Mouse (Mus musculus) midbrain, postnatal 0 days (tissue): ENCODE results near the gene Gfi1b. TPM values are rescaled to one million over a fixed set of nuclear protein-coding genes. Genes with fewer than 3 reads are reported as not detected.

Experiments used
- ATAC-seq: fragments of 200-750 bp; cut with Nextera tagmentation; 2 replicates; pipeline ENCODE4 v1.8.0; 2017; ENCODE audit warnings: moderate number of reproducible peaks, mild to moderate bottlenecking, moderate TSS enrichment, moderate library complexity; ENCODE audit not compliant: low FRiP score
- DNase-seq: peaks from one replicate; pipeline ENCODE4 v3.0.0-alpha.2; 2015; ENCODE audit warnings: low spot score
- H3K27ac ChIP-seq: fragments of 300-500 bp; sonication (generic); 2 replicates; pipeline ENCODE4 v1.5.1; 2014; ENCODE audit warnings: low read depth, mild to moderate bottlenecking, low read length, mixed read lengths
- H3K27me3 ChIP-seq: fragments of 300-500 bp; sonication (generic); 2 replicates; pipeline ENCODE4 v1.6.1; 2014; ENCODE audit warnings: low read length, control low read depth, mixed read lengths; ENCODE audit not compliant: insufficient read depth
- H3K36me3 ChIP-seq: fragments of 300-500 bp; sonication (generic); 2 replicates; pipeline ENCODE4 v1.6.1; 2014; ENCODE audit warnings: low read length, control low read depth, mixed read lengths; ENCODE audit not compliant: insufficient read depth
- H3K4me1 ChIP-seq: fragments of 300-500 bp; sonication (generic); 2 replicates; pipeline ENCODE4 v1.6.1; 2014; ENCODE audit warnings: mild to moderate bottlenecking, control low read depth, antibody characterized with exemption, low read length, mixed read lengths; ENCODE audit not compliant: insufficient read depth
- H3K4me2 ChIP-seq: fragments of 300-500 bp; sonication (generic); 2 replicates; pipeline ENCODE4 v1.6.1; 2014; ENCODE audit warnings: low read depth, mild to moderate bottlenecking, low read length, mixed read lengths; ENCODE audit not compliant: poor library complexity, severe bottlenecking
- H3K4me3 ChIP-seq: fragments of 300-500 bp; sonication (generic); 2 replicates; pipeline ENCODE4 v1.5.1; 2014; ENCODE audit warnings: low read depth, mild to moderate bottlenecking, low read length, moderate library complexity
- H3K9ac ChIP-seq: fragments of 300-500 bp; sonication (generic); replicated peaks from 2 replicates; pipeline ENCODE4 v1.6.1; 2014; ENCODE audit warnings: mild to moderate bottlenecking, low read length, moderate library complexity, mixed read lengths; ENCODE audit not compliant: poor library complexity, severe bottlenecking
- H3K9me3 ChIP-seq: fragments of 300-500 bp; sonication (generic); 2 replicates; pipeline ENCODE4 v1.6.1; 2016; ENCODE audit warnings: low read length, control low read depth
- CTCF ChIP-seq: IDR thresholded peaks from 2 replicates; pipeline ENCODE4 v1.5.1; 2016; ENCODE audit warnings: antibody characterized with exemption, mild to moderate bottlenecking
- WGBS: fragments of 180-500 bp; shearing (Covaris S2); extraction: QIAGEN DNeasy Blood & Tissue Kit; methylation state at CpG from one replicate; pipeline ENCODE4 v1.1.7; 2014; 5-methylcytosine and 5-hydroxymethylcytosine counted together
- polyA plus RNA-seq: library from polyadenylated mRNA; unstranded; fragments of >200 nt; fragmentation: Nextera tagmentation; extraction: Ambion mirVana; gene quantifications from 2 replicates; pipeline ENCODE4 v1.2.1, GENCODE M21; 2015
- total RNA-seq: library from RNA; depleted of rRNA; stranded (reverse); fragments of >200 nt; gene quantifications from 2 replicates; pipeline ENCODE4 v1.2.3, GENCODE M21; 2014

Gene Gfi1b
- total and polyA plus RNA-seq, 2 experiments from 2014 or later: not detected

- DNase-seq: no peak
Measured at GRCm38 (mm10) chr2:28578003-28578402, 43.8 kb downstream of the Gfi1b start.

GRCm38 (mm10) chr2:28576815-28577214 lies 45.0 kb downstream of the Gfi1b start:
- H3K36me3 ChIP-seq: peaks cover 59% of the 10 kb centered on the region
- H3K4me1 ChIP-seq: no peaks in the 10 kb centered on the region; the same call in 1 of the 2 replicates
- DNase-seq (peak; percentile 52), ATAC-seq (no peak)
- no peak overlapping the region for H3K4me2 ChIP-seq
- no peaks in the 10 kb centered on the region for H3K27me3 ChIP-seq
- no peaks in the 10 kb centered on the region for H3K9me3 ChIP-seq
- H3K27ac ChIP-seq: no peak overlapping the region
- H3K9ac ChIP-seq: no peak overlapping the region
- TF ChIP-seq CTCF: no peak
- H3K4me3 ChIP-seq: no peak overlapping the region
- 95% methylated on average over 3 of the region's 3 CpGs for WGBS

More at GRCm38 (mm10) chr2:28578003-28578402, 43.8 kb downstream of the Gfi1b start:
- 71% methylated on average over 5 of the region's 5 CpGs for WGBS
- peak; percentile 53 for TF ChIP-seq CTCF
- H3K27ac ChIP-seq: no peak overlapping the region
- H3K4me2 ChIP-seq: no peak overlapping the region
- H3K4me1 ChIP-seq: no peaks in the 10 kb centered on the region; the same call in 1 of the 2 replicates
- H3K9me3 ChIP-seq: no peaks in the 10 kb centered on the region
- H3K4me3 ChIP-seq: no peak overlapping the region
- no peak for ATAC-seq
- H3K36me3 ChIP-seq: peaks cover 47% of the 10 kb centered on the region
- no peak overlapping the region for H3K9ac ChIP-seq
- no peaks in the 10 kb centered on the region for H3K27me3 ChIP-seq

- ATAC-seq (no peak), DNase-seq (no peak)
- Histone ChIP-seq H3K27ac (no peak overlapping the region), H3K9ac (no peak overlapping the region), H3K4me2 (no peak overlapping the region), H3K36me3 (peaks cover 67% of the 10 kb centered on the region), H3K9me3 (no peaks in the 10 kb centered on the region), H3K4me1 (no peaks in the 10 kb centered on the region), H3K27me3 (no peaks in the 10 kb centered on the region), H3K4me3 (no peak overlapping the region)
- no peak for TF ChIP-seq CTCF
- WGBS: 83% methylated on average over 4 of the region's 4 CpGs
Measured at GRCm38 (mm10) chr2:28575341-28575740, 46.4 kb downstream of the Gfi1b start.

- Histone ChIP-seq H3K9me3 (no peaks in the 10 kb centered on the region), H3K4me1 (no peaks in the 10 kb centered on the region), H3K36me3 (peaks cover 85% of the 10 kb centered on the region), H3K27ac (no peak overlapping the region), H3K4me3 (no peak overlapping the region), H3K9ac (no peak overlapping the region), H3K27me3 (no peaks in the 10 kb centered on the region), H3K4me2 (no peak overlapping the region)
- ATAC-seq (no peak), DNase-seq (no peak)
- 81% methylated on average over 3 of the region's 3 CpGs for WGBS
- no peak for TF ChIP-seq CTCF
Measured at GRCm38 (mm10) chr2:28569903-28570302, 51.9 kb downstream of the Gfi1b start.

- no peak overlapping the region for H3K9ac ChIP-seq
- no peaks in the 10 kb centered on the region for H3K9me3 ChIP-seq
- no peaks in the 10 kb centered on the region for H3K27me3 ChIP-seq
- DNase-seq (no peak), ATAC-seq (no peak)
- H3K4me3 ChIP-seq: no peak overlapping the region
- H3K27ac ChIP-seq: no peak overlapping the region
- H3K36me3 ChIP-seq: peaks cover 56% of the 10 kb centered on the region
- no peaks in the 10 kb centered on the region for H3K4me1 ChIP-seq
- H3K4me2 ChIP-seq: no peak overlapping the region
- 68% methylated on average over 5 of the region's 5 CpGs for WGBS
- no peak for TF ChIP-seq CTCF
Measured at GRCm38 (mm10) chr2:28566545-28566944, 55.2 kb downstream of the Gfi1b start.

DNA sequence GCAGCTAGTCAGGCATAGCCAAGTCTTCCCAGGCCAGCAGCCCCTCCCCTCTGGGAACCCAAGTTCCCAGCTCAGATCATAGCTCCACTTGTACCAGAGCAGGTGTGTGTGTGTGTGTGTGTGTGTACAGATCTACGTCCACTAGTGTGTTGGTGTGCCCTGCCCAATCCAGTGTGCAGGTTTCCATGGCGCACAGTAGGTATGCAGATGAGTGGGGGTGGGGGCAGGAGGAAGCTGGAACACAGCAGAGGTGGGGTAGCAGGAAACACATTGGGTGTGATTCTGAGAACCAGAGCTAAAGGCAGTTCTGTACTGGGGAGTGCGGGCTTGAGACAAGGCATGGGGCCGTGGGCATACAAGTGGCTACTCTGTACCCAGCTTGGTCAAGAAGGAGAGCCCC lies 57.4 kb downstream of the Gfi1b start:
- Histone ChIP-seq H3K4me3 (no peak overlapping the region), H3K9ac (no peak overlapping the region), H3K4me2 (no peak overlapping the region), H3K27ac (no peak overlapping the region), H3K9me3 (no peaks in the 10 kb centered on the region), H3K4me1 (no peaks in the 10 kb centered on the region), H3K36me3 (peaks cover 39% of the 10 kb centered on the region), H3K27me3 (no peaks in the 10 kb centered on the region)
- DNase-seq (no peak), ATAC-seq (no peak)
- 87% methylated on average over 4 of the region's 4 CpGs for WGBS
- no peak for TF ChIP-seq CTCF
